20 mouse cellular contexts compared by ENCODE assay signal in genomic region chr10:70759686-70760085, GRCm38 (mm10).
A peak's percentile ranks its signal among the peaks of the same experiment; 100 is the strongest.
DNase-seq lines count a peak whose midpoint lies in the region; TF ChIP-seq lines count a peak whose summit lies in the region.
"Had no signal": no experiment of that assay in that cellular context is flagged by ENCODE, and none has a peak within 500 bp of the region (broad histone marks: within the 10 kb centered on the region; RNA-seq: fewer than 3 reads in every experiment).

No protein-coding gene starts in this region.

- TF ChIP-seq CTCF in layer of hippocampus, adult 2 months (conservative IDR thresholded peaks at IDR 0.05): no peak

- peak overlapping the region; percentile 54 for H3K27ac ChIP-seq in layer of hippocampus, adult 2 months
- H3K27ac ChIP-seq: embryonic facial prominence, embryonic 15.5 days; gastrocnemius, adult 2 months; hindbrain, embryonic 12.5 days; hindbrain, embryonic 15.5 days had no signal

- no peak overlapping the region for H3K4me3 ChIP-seq in layer of hippocampus, adult 2 months
- H3K4me3 ChIP-seq: embryonic facial prominence, embryonic 15.5 days; gastrocnemius, adult 2 months; hindbrain, embryonic 12.5 days; hindbrain, embryonic 15.5 days had no signal

- DNase-seq in layer of hippocampus, adult 18-20 months (ENCODE audit: low spot score in 2 of 2): peak; percentile 35 to 78
- no peak for DNase-seq in layer of hippocampus, adult 9-10 months (ENCODE audit: low spot score)
- DNase-seq in R1 (ENCODE audit: low read depth, low spot score): peak; percentile 27
- peak; percentile 38 to 67 for DNase-seq in layer of hippocampus, adult 2 months (ENCODE audit: low spot score in 2 of 2)
- peak; percentile 30 to 51 for DNase-seq in layer of hippocampus, postnatal 36 days
- no peak for DNase-seq in right cerebral cortex, adult 18-20 months
- DNase-seq: adrenal gland, adult 2 months; adrenal gland, postnatal 14 days; cerebellum, adult 11 months; cerebellum, adult 2 months; cerebellum, postnatal 10 days; cerebellum, postnatal 36 days; embryo, embryonic 11 days; forebrain, postnatal 0 days; gastrocnemius, adult 2 months; gastrocnemius, postnatal 14 days; heart, adult 11 months had no signal

Comparison
In these comparisons a context has a peak if more than half of its experiments do, and no peak if none do; other contexts are left out.
1. DNase-seq: peak in layer of hippocampus, adult 18-20 months (2 of 2), R1 (single experiment), layer of hippocampus, adult 2 months (2 of 2) and layer of hippocampus, postnatal 36 days (2 of 2); none in layer of hippocampus, adult 9-10 months (single experiment) and right cerebral cortex, adult 18-20 months (single experiment).